Mouse (Mus musculus) forebrain, embryonic 15.5 days (tissue): Measurements from ENCODE around the gene Nr3c2. TPM values are rescaled to one million over a fixed set of nuclear protein-coding genes. Genes with fewer than 3 reads are reported as not detected.

ENCODE experiments used
- ATAC-seq: fragments of 200-750 bp; cut with Nextera tagmentation; replicated peaks from 2 replicates; pipeline ENCODE4 v1.8.0; 2017; ENCODE audit warnings: mild to moderate bottlenecking, moderate TSS enrichment, moderate library complexity
- H3K27ac ChIP-seq: fragments of 300-500 bp; sonication (generic); replicated peaks from 2 replicates; pipeline ENCODE4 v1.5.1; 2015; ENCODE audit warnings: mild to moderate bottlenecking, inconsistent platforms
- H3K27me3 ChIP-seq: fragments of 300-500 bp; sonication (generic); 2 replicates; pipeline ENCODE4 v1.6.1; 2015; ENCODE audit warnings: inconsistent platforms
- H3K36me3 ChIP-seq: fragments of 300-500 bp; sonication (generic); 2 replicates; pipeline ENCODE4 v1.6.1; 2015; ENCODE audit warnings: mild to moderate bottlenecking, inconsistent platforms
- H3K4me1 ChIP-seq: fragments of 300-500 bp; sonication (generic); 2 replicates; pipeline ENCODE4 v1.6.1; 2015; ENCODE audit warnings: inconsistent platforms
- H3K4me2 ChIP-seq: fragments of 300-500 bp; sonication (generic); replicated peaks from 2 replicates; pipeline ENCODE4 v1.6.1; 2015; ENCODE audit warnings: mild to moderate bottlenecking, inconsistent platforms
- H3K4me3 ChIP-seq: fragments of 300-500 bp; sonication (generic); 2 replicates; pipeline ENCODE4 v1.5.1; 2015; ENCODE audit warnings: mild to moderate bottlenecking, inconsistent platforms
- H3K9ac ChIP-seq: fragments of 300-500 bp; sonication (generic); replicated peaks from 2 replicates; pipeline ENCODE4 v1.6.1; 2015; ENCODE audit warnings: mild to moderate bottlenecking, inconsistent platforms
- H3K9me3 ChIP-seq: fragments of 300-500 bp; sonication (generic); 2 replicates; pipeline ENCODE4 v1.6.1; 2016; ENCODE audit warnings: inconsistent platforms
- WGBS: fragments of 180-500 bp; shearing (Covaris S2); methylation state at CpG from one replicate; pipeline ENCODE4 v1.1.7; 2015; ENCODE audit warnings: mixed read lengths; 5-methylcytosine and 5-hydroxymethylcytosine counted together
- polyA plus RNA-seq: library from polyadenylated mRNA; unstranded; fragments of >200 nt; fragmentation: Nextera tagmentation; extraction: Ambion mirVana; gene quantifications from 2 replicates; pipeline ENCODE4 v1.2.1, GENCODE M21; 2015

Nr3c2 gene
- polyA plus RNA-seq, 1 experiment from 2014 or later: 2.4 TPM

DNA sequence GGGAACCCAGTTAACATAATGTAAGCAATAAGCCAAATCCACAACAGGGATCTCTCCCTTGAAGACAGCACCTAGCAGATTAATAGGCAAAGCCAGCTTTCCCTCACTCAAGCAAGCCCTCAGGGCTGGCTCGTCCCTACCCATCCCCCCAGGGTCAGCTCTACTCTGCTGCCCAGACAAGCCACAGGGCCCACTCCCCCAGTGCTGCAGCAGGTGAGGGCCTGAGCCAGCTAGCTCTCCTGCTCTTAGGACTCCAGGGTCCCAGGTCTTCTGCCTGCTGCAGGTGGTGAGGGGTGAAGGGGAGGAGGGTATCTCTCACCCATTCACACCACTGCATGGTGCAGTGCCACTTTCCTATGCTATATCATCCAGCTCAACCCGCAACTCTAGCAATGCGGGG lies 246.0 kb downstream of the Nr3c2 start:
- Histone ChIP-seq H3K4me2 (no peak overlapping the region), H3K9ac (no peak overlapping the region), H3K36me3 (no peaks in the 10 kb centered on the region), H3K27ac (no peak overlapping the region), H3K27me3 (no peaks in the 10 kb centered on the region), H3K4me3 (no peak overlapping the region), H3K9me3 (no peaks in the 10 kb centered on the region), H3K4me1 (no peaks in the 10 kb centered on the region)
- ATAC-seq: no peak
- 85% methylated on average over 3 of the region's 3 CpGs for WGBS

DNA sequence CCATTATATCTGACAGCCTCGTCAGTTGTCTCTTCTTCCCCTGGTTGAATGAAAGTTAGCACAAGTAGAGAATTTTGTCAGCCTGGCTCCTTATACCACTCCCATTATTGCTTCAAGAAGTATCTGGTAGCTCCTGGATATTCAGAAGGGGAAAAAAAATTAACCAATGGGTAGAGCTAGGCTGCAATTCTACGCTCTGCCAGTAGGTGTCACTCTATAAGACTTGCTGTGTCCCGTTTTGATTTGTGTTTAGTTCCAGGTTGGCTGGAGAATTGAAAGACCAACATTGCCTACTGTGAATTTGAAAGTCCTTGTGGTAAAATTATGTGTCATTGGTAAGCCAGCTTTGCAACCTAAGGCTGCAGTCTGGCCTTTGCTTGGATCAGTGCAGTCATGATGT lies 255.3 kb downstream of the Nr3c2 start:
- no peak for ATAC-seq
- no peaks in the 10 kb centered on the region for H3K9me3 ChIP-seq
- no peaks in the 10 kb centered on the region for H3K36me3 ChIP-seq
- no peak overlapping the region for H3K9ac ChIP-seq
- H3K27ac ChIP-seq: no peak overlapping the region
- no peaks in the 10 kb centered on the region for H3K4me1 ChIP-seq
- 52% methylated on average over 3 of the region's 3 CpGs for WGBS
- no peaks in the 10 kb centered on the region for H3K27me3 ChIP-seq
- H3K4me3 ChIP-seq: no peak overlapping the region
- no peak overlapping the region for H3K4me2 ChIP-seq

DNA sequence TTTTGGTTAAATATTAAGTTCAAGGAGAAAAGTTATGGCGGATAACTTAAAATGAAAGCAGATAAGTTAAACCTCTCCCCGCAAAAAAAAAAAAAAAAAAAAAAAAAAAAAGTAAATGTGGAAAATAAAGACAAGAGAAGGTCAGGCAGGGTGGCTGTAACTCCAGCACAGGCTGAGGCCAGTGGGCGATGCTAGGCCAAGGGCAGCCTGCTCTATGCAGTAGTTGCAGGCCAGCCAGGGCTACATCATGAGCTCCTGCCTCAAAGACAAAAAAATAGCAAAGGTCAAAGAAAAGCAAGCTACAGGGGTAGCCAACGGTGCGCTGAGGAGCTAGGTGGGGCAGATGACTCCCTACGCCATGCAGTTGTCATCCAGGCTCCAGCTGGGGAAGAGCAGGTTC lies 270.1 kb downstream of the Nr3c2 start:
- Histone ChIP-seq H3K4me2 (no peak overlapping the region), H3K4me1 (no peaks in the 10 kb centered on the region), H3K27me3 (no peaks in the 10 kb centered on the region), H3K9me3 (no peaks in the 10 kb centered on the region), H3K9ac (no peak overlapping the region), H3K36me3 (no peaks in the 10 kb centered on the region), H3K4me3 (no peak overlapping the region), H3K27ac (no peak overlapping the region)
- 91% methylated on average over 6 of the region's 6 CpGs for WGBS
- ATAC-seq: no peak

DNA sequence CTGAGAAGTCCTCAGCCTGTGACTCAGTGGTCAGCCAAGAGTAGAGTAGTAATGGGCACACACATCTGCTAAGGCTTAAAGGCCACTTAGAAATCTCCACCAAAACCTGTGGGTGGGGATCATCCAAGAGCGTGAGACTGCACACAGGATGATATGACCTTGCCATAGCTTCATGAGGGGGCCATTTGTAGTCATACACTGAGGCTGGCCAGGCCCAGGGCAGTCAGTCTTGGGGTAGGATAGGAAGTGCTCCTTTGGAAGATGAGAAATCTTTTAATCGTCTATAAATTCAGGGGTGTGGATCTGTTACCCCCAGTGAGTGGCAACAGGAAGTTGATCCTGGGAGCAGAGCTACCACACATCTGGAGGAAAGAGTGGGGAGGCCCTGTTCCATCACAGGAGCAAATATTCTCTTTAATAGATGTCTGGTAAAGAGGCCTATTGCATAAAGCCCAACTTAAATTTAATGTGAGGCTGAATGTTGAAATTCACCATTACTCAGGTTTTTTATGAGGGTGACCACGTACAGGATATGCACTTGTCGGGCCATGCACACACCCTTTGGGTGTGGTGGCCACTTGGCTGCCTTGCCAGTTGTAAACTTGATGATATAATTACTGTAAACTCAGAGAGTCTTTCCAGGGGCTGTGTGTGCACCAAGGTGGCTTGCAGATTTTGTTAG lies 270.7 kb downstream of the Nr3c2 start:
- Histone ChIP-seq H3K4me3 (no peak overlapping the region), H3K27ac (no peak overlapping the region), H3K36me3 (no peaks in the 10 kb centered on the region), H3K4me2 (no peak overlapping the region), H3K27me3 (no peaks in the 10 kb centered on the region), H3K9me3 (no peaks in the 10 kb centered on the region), H3K9ac (no peak overlapping the region), H3K4me1 (no peaks in the 10 kb centered on the region)
- no peak for ATAC-seq
- WGBS: 85% methylated on average over 4 of the region's 4 CpGs

DNA sequence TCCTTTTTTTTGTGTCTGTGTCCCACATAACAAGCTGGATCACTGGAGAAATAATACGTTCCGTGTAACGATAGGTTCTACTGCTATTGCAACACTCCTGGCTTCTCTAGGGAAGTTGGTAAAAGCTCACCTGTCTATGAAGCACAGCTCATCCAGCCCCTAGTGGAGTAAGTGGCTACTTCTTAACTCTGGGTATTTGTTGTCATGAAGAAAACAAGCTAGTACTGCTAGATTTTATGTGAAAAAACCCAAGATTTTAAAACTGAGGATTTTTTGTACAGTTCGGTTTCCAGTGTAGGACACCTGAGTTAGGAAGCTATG lies 271.2 kb downstream of the Nr3c2 start:
- Histone ChIP-seq H3K27ac (no peak overlapping the region), H3K36me3 (no peaks in the 10 kb centered on the region), H3K9ac (no peak overlapping the region), H3K27me3 (no peaks in the 10 kb centered on the region), H3K9me3 (no peaks in the 10 kb centered on the region), H3K4me3 (no peak overlapping the region), H3K4me2 (no peak overlapping the region), H3K4me1 (no peaks in the 10 kb centered on the region)
- 92% methylated on average over 4 of the region's 4 CpGs for WGBS
- ATAC-seq: no peak

DNA sequence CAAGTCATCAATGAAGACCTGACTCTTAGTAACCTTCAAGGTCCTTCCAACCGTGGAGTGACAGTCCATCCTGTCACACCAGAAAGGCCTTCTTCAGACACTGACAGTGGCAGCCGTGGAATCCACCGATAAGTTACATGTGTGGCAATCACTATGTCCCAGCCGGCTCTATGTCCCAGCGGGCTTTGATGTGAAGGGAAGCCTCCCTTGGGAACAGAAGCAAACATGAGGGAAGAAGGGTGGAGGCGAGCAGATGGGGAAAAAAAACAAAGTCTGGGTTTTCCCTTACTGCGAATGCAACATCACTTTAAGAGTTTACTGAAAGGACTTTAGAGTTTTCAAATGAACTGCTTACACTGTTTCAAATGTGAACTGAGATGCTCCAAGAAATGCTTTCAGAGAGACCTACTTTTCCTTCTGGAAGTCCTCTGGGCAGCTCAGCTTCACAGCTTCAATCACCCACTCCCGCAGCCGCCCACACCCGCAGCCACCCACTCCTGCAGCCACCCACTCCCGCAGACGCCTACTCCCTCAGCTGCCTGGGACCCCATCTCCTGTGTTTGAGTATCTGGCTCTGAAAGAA lies 273.9 kb downstream of the Nr3c2 start:
- no peak overlapping the region for H3K27ac ChIP-seq
- no peaks in the 10 kb centered on the region for H3K9me3 ChIP-seq
- H3K4me1 ChIP-seq: no peaks in the 10 kb centered on the region
- ATAC-seq: no peak
- no peaks in the 10 kb centered on the region for H3K36me3 ChIP-seq
- H3K4me2 ChIP-seq: no peak overlapping the region
- WGBS: 73% methylated on average over 12 of the region's 12 CpGs
- H3K9ac ChIP-seq: no peak overlapping the region
- H3K27me3 ChIP-seq: no peaks in the 10 kb centered on the region
- no peak overlapping the region for H3K4me3 ChIP-seq

DNA sequence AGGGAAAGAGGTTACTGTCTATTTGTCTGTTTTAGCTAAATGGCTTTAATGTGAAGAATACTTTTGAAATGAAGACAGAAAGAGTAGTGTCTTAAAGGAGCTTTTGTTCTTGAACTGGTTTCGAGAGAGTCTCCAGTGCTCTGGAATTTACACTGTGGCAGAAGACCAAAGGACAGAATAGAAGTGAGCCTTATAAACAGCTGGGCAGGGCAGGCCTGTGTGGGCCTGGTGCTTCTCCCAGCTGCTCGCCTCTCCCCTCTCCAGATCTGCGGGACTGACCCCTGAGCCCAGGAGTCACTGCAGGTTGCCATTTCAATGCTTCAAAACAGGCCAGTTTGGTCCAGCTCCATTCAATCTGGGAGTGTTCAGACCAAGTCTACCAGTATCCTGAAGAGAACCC lies 274.5 kb downstream of the Nr3c2 start:
- no peak for ATAC-seq
- Histone ChIP-seq H3K4me2 (no peak overlapping the region), H3K27ac (no peak overlapping the region), H3K9ac (no peak overlapping the region), H3K36me3 (no peaks in the 10 kb centered on the region), H3K27me3 (no peaks in the 10 kb centered on the region), H3K9me3 (no peaks in the 10 kb centered on the region), H3K4me1 (no peaks in the 10 kb centered on the region), H3K4me3 (no peak overlapping the region)
- WGBS: 55% methylated on average over 3 of the region's 3 CpGs

DNA sequence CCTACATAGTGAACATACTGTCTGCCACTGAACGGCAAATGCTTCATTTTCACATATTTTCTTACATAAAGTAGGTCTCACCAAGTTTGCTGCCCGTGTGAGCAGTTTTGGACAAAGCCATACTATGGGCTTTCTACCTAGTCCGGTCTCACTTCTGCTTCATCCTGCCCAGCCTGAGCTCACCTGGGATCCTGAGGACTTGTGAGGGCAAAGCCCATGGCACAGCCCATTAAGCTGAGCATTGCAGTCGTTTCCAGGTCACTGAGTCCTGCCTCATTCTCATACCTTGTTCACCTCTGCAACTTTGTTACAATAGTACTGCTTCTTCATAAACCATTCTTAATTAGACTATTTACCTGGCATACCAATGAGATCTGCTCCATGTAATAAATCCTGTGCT lies 276.2 kb downstream of the Nr3c2 start:
- Histone ChIP-seq H3K27ac (no peak overlapping the region), H3K27me3 (no peaks in the 10 kb centered on the region)
- WGBS: 92% methylated on average over 4 of the region's 4 CpGs

DNA sequence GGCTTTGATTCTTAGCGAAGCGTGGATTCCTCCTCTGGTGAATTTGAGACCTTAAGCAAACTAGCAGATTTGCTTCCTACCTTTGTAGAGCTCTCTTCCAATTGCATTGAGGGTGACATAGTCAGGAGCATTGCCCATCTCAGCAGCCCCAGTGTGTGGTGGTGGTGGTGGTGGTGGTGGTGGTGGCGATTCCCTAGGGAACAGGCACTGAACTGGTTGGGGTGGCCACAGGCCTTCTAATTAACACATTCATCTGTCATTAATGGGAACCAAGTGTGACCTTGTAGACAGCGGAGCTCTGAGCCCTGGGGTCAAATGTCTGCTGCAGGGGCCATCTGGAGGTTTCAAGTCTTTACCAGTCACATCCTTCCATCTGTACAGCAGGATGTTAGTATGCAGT lies 277.1 kb downstream of the Nr3c2 start:
- no peak overlapping the region for H3K4me2 ChIP-seq
- H3K9me3 ChIP-seq: no peaks in the 10 kb centered on the region
- no peak overlapping the region for H3K4me3 ChIP-seq
- H3K36me3 ChIP-seq: no peaks in the 10 kb centered on the region
- 89% methylated on average over 4 of the region's 4 CpGs for WGBS
- ATAC-seq: no peak
- H3K9ac ChIP-seq: no peak overlapping the region
- H3K27me3 ChIP-seq: no peaks in the 10 kb centered on the region
- no peaks in the 10 kb centered on the region for H3K4me1 ChIP-seq
- no peak overlapping the region for H3K27ac ChIP-seq

More for the DNA sequence above, 276.2 kb downstream of the Nr3c2 start:
- Histone ChIP-seq H3K9me3 (no peaks in the 10 kb centered on the region), H3K36me3 (no peaks in the 10 kb centered on the region), H3K9ac (no peak overlapping the region), H3K4me2 (no peak overlapping the region), H3K4me1 (no peaks in the 10 kb centered on the region), H3K4me3 (no peak overlapping the region)
- ATAC-seq: no peak

DNA sequence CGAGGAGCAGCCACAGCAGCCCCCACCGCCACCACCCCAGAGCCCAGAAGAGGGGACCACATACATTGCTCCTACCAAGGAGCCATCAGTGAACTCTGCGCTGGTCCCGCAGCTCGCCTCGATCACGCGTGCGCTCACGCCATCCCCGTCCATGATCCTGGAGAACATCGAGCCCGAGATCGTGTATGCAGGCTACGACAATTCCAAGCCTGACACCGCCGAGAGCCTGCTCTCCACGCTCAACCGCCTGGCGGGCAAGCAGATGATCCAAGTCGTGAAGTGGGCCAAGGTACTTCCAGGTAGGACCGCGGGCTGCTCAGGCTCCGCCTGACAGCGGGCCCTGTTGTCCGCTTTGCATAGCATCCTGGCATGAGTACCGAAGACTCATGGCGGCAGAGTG lies 286.6 kb downstream of the Nr3c2 start:
- no peak for ATAC-seq
- Histone ChIP-seq H3K9me3 (no peaks in the 10 kb centered on the region), H3K27me3 (no peaks in the 10 kb centered on the region), H3K36me3 (no peaks in the 10 kb centered on the region), H3K4me3 (no peak overlapping the region), H3K27ac (no peak overlapping the region), H3K9ac (no peak overlapping the region), H3K4me2 (no peak overlapping the region), H3K4me1 (peaks cover 23% of the 10 kb centered on the region)
- 95% methylated on average over 28 of the region's 28 CpGs for WGBS

DNA sequence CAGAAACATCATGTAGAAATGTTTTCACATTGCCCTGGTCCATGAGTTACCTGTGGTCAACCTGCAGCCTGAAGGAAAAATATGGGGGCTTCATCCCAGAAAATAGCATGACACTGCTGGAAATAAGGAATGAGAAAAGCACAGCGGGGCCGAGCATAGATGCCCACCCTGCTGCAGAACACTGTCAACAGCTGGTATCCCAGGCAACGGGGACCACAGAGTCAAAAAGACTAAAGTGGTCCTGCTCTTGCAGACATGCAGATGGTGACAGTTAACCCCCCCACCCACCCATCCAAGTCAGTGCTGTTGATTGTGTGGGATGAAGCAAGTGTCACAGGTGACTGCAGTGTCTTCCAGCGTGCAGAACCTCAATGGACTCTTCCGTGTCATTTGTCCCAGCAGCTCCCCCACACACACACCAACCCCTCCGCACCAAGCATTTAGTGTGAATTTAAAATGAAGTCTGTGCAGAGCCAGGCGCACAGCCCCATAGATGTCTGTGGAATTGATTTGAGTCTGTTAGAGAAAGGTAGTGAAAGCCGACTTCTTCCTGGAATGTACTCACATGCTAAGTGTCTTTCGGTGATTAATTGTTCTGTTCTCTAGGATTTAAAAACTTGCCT lies 287.8 kb downstream of the Nr3c2 start:
- Histone ChIP-seq H3K36me3 (no peaks in the 10 kb centered on the region), H3K4me1 (peaks cover 23% of the 10 kb centered on the region), H3K4me3 (no peak overlapping the region), H3K27ac (peak overlapping the region; percentile 41; the same call in 1 of the 2 replicates), H3K4me2 (no peak overlapping the region), H3K27me3 (no peaks in the 10 kb centered on the region), H3K9ac (no peak overlapping the region), H3K9me3 (no peaks in the 10 kb centered on the region)
- ATAC-seq: peak; percentile 47; the same call in 1 of the 2 replicates
- 58% methylated on average over 9 of the region's 9 CpGs for WGBS

DNA sequence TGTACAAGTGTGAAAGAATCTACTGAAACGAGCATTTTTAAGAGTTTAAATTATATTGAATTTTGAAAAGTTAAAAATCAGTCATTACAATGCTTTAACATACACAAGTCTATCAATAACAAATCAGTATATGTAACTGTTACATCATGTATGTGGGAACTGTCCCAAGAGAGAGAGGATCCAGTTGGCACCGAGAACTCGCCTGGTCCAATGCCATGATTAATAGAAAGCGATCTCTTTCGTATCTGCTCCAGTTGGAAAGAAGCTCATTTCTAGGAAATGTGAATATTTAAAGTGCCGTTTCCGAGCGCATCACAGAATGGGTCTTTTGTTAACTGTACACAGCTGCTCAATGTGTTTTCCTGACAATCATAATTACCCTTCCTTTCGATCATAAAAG lies 288.5 kb downstream of the Nr3c2 start:
- Histone ChIP-seq H3K4me3 (no peak overlapping the region), H3K4me1 (peaks cover 23% of the 10 kb centered on the region), H3K9me3 (no peaks in the 10 kb centered on the region), H3K4me2 (no peak overlapping the region), H3K27me3 (no peaks in the 10 kb centered on the region), H3K36me3 (no peaks in the 10 kb centered on the region), H3K27ac (0 out of 2 replicates have a peak overlapping the region, but pooled peaks have one; percentile 27), H3K9ac (no peak overlapping the region)
- peak; percentile 51 for ATAC-seq
- 38% methylated on average over 9 of the region's 9 CpGs for WGBS
